Mouse (Mus musculus) spleen, postnatal 10 days (tissue): ENCODE measurements at regions not wholly inside any gene's neighbourhood (a gene's known extent, or its start where the extent isn't known, plus 50 kb on each side); places are given as distances from the start of the nearest gene placed in this dataset.
A peak's percentile ranks its signal among the peaks of the same experiment; 100 is the strongest.

Experiments
- DNase-seq, 2 experiments: peaks; one replicate each; pipeline ENCODE4 v3.0.0; 2021 to 2022; ENCODE audit warnings: low spot score in 2 of 2

GRCm38 (mm10) chr5:64651407-64651806 is 151.8 kb upstream of the Klf3 start:
- no peak for DNase-seq

- no peak for DNase-seq
Observed at GRCm38 (mm10) chr5:64653764-64654163, 149.4 kb upstream of the Klf3 start.

GRCm38 (mm10) chr5:64655286-64655685 is 147.9 kb upstream of the Klf3 start:
- no peak for DNase-seq

GRCm38 (mm10) chr5:64661959-64662358 is 141.2 kb upstream of the Klf3 start:
- DNase-seq, result no peak

- DNase-seq, result peak in 1 of 2 experiments; percentile 54
Observed at GRCm38 (mm10) chr5:64662476-64662875, 140.7 kb upstream of the Klf3 start.

- no peak for DNase-seq
Observed at GRCm38 (mm10) chr5:64663766-64664165, 139.4 kb upstream of the Klf3 start.

- no peak for DNase-seq
Observed at GRCm38 (mm10) chr5:64665064-64665463, 138.1 kb upstream of the Klf3 start.

- DNase-seq, result no peak
Observed at GRCm38 (mm10) chr5:64666256-64666655, 136.9 kb upstream of the Klf3 start.

GRCm38 (mm10) chr5:64667053-64667452 is 136.1 kb upstream of the Klf3 start:
- DNase-seq, result no peak

- DNase-seq, result no peak
Observed at GRCm38 (mm10) chr5:64673861-64674260, 129.3 kb upstream of the Klf3 start.

- no peak for DNase-seq
Observed at GRCm38 (mm10) chr5:64676214-64676945, 126.8 kb upstream of the Klf3 start.

GRCm38 (mm10) chr5:64676946-64677588 is 126.1 kb upstream of the Klf3 start:
- no peak for DNase-seq

- DNase-seq, result no peak
Observed at GRCm38 (mm10) chr5:64678706-64679105, 124.5 kb upstream of the Klf3 start.

GRCm38 (mm10) chr5:64679996-64680625 is 123.1 kb upstream of the Klf3 start:
- no peak for DNase-seq

- no peak for DNase-seq
Observed at GRCm38 (mm10) chr5:64681161-64681560, 122.0 kb upstream of the Klf3 start.

GRCm38 (mm10) chr5:64682326-64682845 is 120.8 kb upstream of the Klf3 start:
- DNase-seq, result no peak

GRCm38 (mm10) chr5:64683419-64683818 is 119.8 kb upstream of the Klf3 start:
- DNase-seq, result no peak

- DNase-seq, result no peak
Observed at GRCm38 (mm10) chr5:64684275-64684674, 118.9 kb upstream of the Klf3 start.

- no peak for DNase-seq
Observed at GRCm38 (mm10) chr5:64690148-64690547, 113.0 kb upstream of the Klf3 start.

GRCm38 (mm10) chr5:64691406-64692100 is 111.6 kb upstream of the Klf3 start:
- no peak for DNase-seq

GRCm38 (mm10) chr5:64692335-64692734 is 110.9 kb upstream of the Klf3 start:
- no peak for DNase-seq

GRCm38 (mm10) chr5:64693616-64694015 is 109.6 kb upstream of the Klf3 start:
- no peak for DNase-seq
